Mouse (Mus musculus) heart, postnatal 0 days (tissue): Measurements from ENCODE around the gene Rnf11. TPM values are rescaled to one million over a fixed set of nuclear protein-coding genes. Genes with fewer than 3 reads are reported as not detected.
A peak's percentile ranks its signal among the peaks of the same experiment; 100 is the strongest.

Source experiments
- ATAC-seq: fragments of 200-750 bp; cut with Nextera tagmentation; 2 replicates; pipeline ENCODE4 v1.8.0; 2017; ENCODE audit warnings: low read depth, moderate number of reproducible peaks, moderate library complexity; ENCODE audit not compliant: insufficient read depth
- DNase-seq: peaks from one replicate; pipeline ENCODE4 v3.0.0-alpha.2; 2016; ENCODE audit warnings: low spot score
- H3K27ac ChIP-seq: fragments of 300-500 bp; sonication (generic); 2 replicates; pipeline ENCODE4 v1.5.1; 2014; ENCODE audit warnings: low read depth, mild to moderate bottlenecking
- H3K27me3 ChIP-seq: fragments of 300-500 bp; sonication (generic); 2 replicates; pipeline ENCODE4 v1.6.1; 2014; ENCODE audit warnings: low read length, mixed read lengths; ENCODE audit not compliant: control insufficient read depth, insufficient read depth
- H3K36me3 ChIP-seq: fragments of 300-500 bp; sonication (generic); replicated peaks from 2 replicates; pipeline ENCODE4 v1.6.1; 2014; ENCODE audit warnings: low read length, mixed read lengths; ENCODE audit not compliant: control insufficient read depth, insufficient read depth
- H3K4me1 ChIP-seq: fragments of 300-500 bp; sonication (generic); 2 replicates; pipeline ENCODE4 v1.6.1; 2014; ENCODE audit warnings: antibody characterized with exemption; ENCODE audit not compliant: control insufficient read depth, insufficient read depth
- H3K4me2 ChIP-seq: fragments of 300-500 bp; sonication (generic); 2 replicates; pipeline ENCODE4 v1.6.1; 2014; ENCODE audit warnings: low read depth, mild to moderate bottlenecking, low read length, moderate library complexity
- H3K4me3 ChIP-seq: fragments of 300-500 bp; sonication (generic); 2 replicates; pipeline ENCODE4 v1.5.1; 2014; ENCODE audit warnings: low read depth, low read length
- H3K9ac ChIP-seq: fragments of 300-500 bp; sonication (generic); replicated peaks from 2 replicates; pipeline ENCODE4 v1.6.1; 2014; ENCODE audit warnings: low read depth, low read length, mixed read lengths
- H3K9me3 ChIP-seq: fragments of 300-500 bp; sonication (generic); replicated peaks from 2 replicates; pipeline ENCODE4 v1.6.1; 2016; ENCODE audit warnings: low read length; ENCODE audit not compliant: control insufficient read depth
- CTCF ChIP-seq: IDR thresholded peaks from 2 replicates; pipeline ENCODE4 v1.5.1; 2016; ENCODE audit warnings: antibody characterized with exemption, control low read depth, low read depth
- EP300 ChIP-seq: IDR thresholded peaks from 2 replicates; pipeline ENCODE4 v1.6.1; 2016; ENCODE audit warnings: antibody characterized with exemption, low read depth
- whole genome bisulfite sequencing: fragments of 180-500 bp; shearing (Covaris S2); extraction: QIAGEN DNeasy Blood & Tissue Kit; methylation state at CpG from one replicate; pipeline ENCODE4 v1.1.7; 2014; 5-methylcytosine and 5-hydroxymethylcytosine counted together
- polyA plus RNA-seq: library from polyadenylated mRNA; unstranded; fragments of >200 nt; fragmentation: Nextera tagmentation; extraction: Ambion mirVana; gene quantifications from 2 replicates; pipeline ENCODE4 v1.2.1, GENCODE M21; 2015
- total RNA-seq: library from RNA; depleted of rRNA; stranded (reverse); fragments of >200 nt; gene quantifications from 2 replicates; pipeline ENCODE4 v1.2.3, GENCODE M21; 2014; ENCODE audit warnings: low replicate concordance

The Rnf11 gene
- total and polyA plus RNA-seq, 2 experiments from 2014 or later, result 44.2 TPM

- H3K36me3 ChIP-seq, result no peaks in the 10 kb centered on the region
- H3K4me3 ChIP-seq, result no peak overlapping the region
- H3K4me1 ChIP-seq, result peaks cover 10% of the 10 kb centered on the region; the same call in 1 of the 2 replicates
- ATAC-seq (peak; percentile 80), DNase-seq (peak; percentile 61)
- no peak overlapping the region for H3K4me2 ChIP-seq
- no peak overlapping the region for H3K9ac ChIP-seq
- TF ChIP-seq EP300 (no peak), CTCF (no peak)
- no peaks in the 10 kb centered on the region for H3K27me3 ChIP-seq
- H3K9me3 ChIP-seq, result no peaks in the 10 kb centered on the region
- peak overlapping the region; percentile 44 for H3K27ac ChIP-seq
- WGBS, result 30% methylated on average over 6 of the region's 6 CpGs
These were observed 50.9 kb downstream of the Rnf11 start for GRCm38 (mm10) chr4:109433641-109434040.

DNA sequence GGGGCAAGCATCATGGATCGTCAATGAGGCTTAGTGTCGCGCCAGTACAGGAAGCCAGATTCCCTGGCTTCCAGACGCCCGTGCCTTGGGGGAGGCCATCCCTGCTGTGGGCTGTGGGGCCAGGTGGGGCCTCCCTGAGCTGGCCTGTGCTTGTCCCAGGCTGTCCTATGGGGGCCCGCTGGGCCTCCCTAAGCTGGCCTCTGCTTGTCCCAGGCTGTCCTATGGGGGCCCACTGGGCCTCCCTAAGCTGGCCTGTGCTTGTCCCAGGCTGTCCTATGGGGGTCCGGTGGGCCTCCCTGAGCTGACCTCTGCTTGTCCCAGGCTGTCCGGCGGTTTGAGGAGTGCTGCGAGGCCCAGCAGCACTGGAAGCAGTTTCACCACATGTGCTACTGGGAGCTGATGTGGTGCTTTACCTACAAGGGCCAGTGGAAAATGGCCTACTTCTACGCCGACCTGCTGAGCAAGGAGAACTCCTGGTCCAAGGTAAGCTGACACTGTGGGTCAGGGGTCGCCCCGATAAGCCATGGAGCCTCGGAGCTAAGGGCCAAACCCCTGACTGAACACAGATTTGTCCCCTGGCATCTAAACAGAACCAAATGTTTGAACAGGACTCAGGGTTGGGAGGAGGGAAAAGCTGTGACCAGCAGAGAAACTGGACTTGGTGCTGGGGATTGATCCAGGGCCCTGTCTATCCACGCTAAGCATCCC is 51.7 kb downstream of the Rnf11 start:
- TF ChIP-seq EP300 (no peak), CTCF (no peak)
- Histone ChIP-seq H3K9me3 (no peaks in the 10 kb centered on the region), H3K4me2 (no peak overlapping the region), H3K36me3 (no peaks in the 10 kb centered on the region), H3K4me3 (no peak overlapping the region), H3K27ac (peak overlapping the region; percentile 44), H3K9ac (no peak overlapping the region), H3K27me3 (no peaks in the 10 kb centered on the region), H3K4me1 (peaks cover 10% of the 10 kb centered on the region; the same call in 1 of the 2 replicates)
- WGBS, result 71% methylated on average over 16 of the region's 16 CpGs
- no peak for ATAC-seq
- DNase-seq, result no peak

DNA sequence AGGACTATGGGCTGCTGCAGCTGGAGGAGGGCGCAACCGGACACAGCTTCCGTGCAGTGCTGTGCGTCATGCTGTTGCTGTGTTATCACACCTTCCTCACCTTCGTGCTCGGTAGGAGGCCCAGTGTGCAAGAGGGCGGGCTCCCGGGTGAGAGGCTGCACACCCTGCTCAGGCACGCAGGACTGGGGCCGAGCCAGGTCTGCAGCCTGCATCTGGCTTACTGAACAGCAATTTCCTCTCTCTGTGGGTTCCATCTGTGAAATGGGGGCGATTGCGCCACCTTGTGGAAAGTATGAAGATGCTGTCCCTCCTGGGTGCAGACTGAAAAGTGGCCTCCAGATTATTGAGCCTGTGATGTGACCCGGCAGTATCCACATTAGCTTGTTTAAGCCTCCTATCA is 53.7 kb downstream of the Rnf11 start:
- DNase-seq, result no peak
- TF ChIP-seq EP300 (no peak), CTCF (peak; percentile 62)
- WGBS, result 38% methylated on average over 13 of the region's 13 CpGs
- Histone ChIP-seq H3K36me3 (no peaks in the 10 kb centered on the region), H3K9ac (no peak overlapping the region), H3K4me3 (no peak overlapping the region), H3K4me2 (no peak overlapping the region), H3K27me3 (no peaks in the 10 kb centered on the region), H3K27ac (no peak overlapping the region), H3K9me3 (no peaks in the 10 kb centered on the region), H3K4me1 (peaks cover 10% of the 10 kb centered on the region; the same call in 1 of the 2 replicates)
- peak; percentile 24; the same call in 1 of the 2 replicates for ATAC-seq

- 85% methylated on average over 7 of the region's 7 CpGs for WGBS
- no peak overlapping the region for H3K27ac ChIP-seq
- TF ChIP-seq CTCF (no peak), EP300 (no peak)
These were observed 54.3 kb downstream of the Rnf11 start for GRCm38 (mm10) chr4:109430250-109430649.

GRCm38 (mm10) chr4:109427058-109427457 is 57.5 kb downstream of the Rnf11 start:
- H3K27ac ChIP-seq, result no peak overlapping the region
- DNase-seq (no peak), ATAC-seq (no peak)
- H3K4me1 ChIP-seq, result no peaks in the 10 kb centered on the region
- TF ChIP-seq CTCF, result no peak
- TF ChIP-seq EP300, result no peak
- no peak overlapping the region for H3K4me3 ChIP-seq
- 28% methylated on average over 1 of the region's 1 CpGs for WGBS
- H3K36me3 ChIP-seq, result no peaks in the 10 kb centered on the region
- no peaks in the 10 kb centered on the region for H3K9me3 ChIP-seq
- no peak overlapping the region for H3K4me2 ChIP-seq
- no peaks in the 10 kb centered on the region for H3K27me3 ChIP-seq
- H3K9ac ChIP-seq, result no peak overlapping the region

More at GRCm38 (mm10) chr4:109430250-109430649, 54.3 kb downstream of the Rnf11 start:
- H3K36me3 ChIP-seq, result no peaks in the 10 kb centered on the region
- no peak overlapping the region for H3K4me2 ChIP-seq
- no peak overlapping the region for H3K9ac ChIP-seq
- H3K4me3 ChIP-seq, result no peak overlapping the region
- H3K4me1 ChIP-seq, result peaks cover 10% of the 10 kb centered on the region; the same call in 1 of the 2 replicates
- H3K9me3 ChIP-seq, result no peaks in the 10 kb centered on the region
- DNase-seq (no peak), ATAC-seq (no peak)
- no peaks in the 10 kb centered on the region for H3K27me3 ChIP-seq
